Mouse (Mus musculus) thymus, adult 18-20 months (tissue): ENCODE measurements around the gene Krt76.
A peak's percentile ranks its signal among the peaks of the same experiment; 100 is the strongest.

Source experiments
- DNase-seq, 2 experiments: peaks; one replicate each; pipeline ENCODE4 v3.0.0; 2022; ENCODE audit warnings: mixed read lengths in 2 of 2

The Krt76 gene

GRCm38 (mm10) chr15:101859735-101860170 is 33.0 kb downstream of the Krt76 start:
- no peak for DNase-seq

GRCm38 (mm10) chr15:101858673-101859425 is 33.9 kb downstream of the Krt76 start:
- DNase-seq = no peak

GRCm38 (mm10) chr15:101856696-101857095 is 36.0 kb downstream of the Krt76 start:
- DNase-seq = no peak

- no peak for DNase-seq
These were observed 37.0 kb downstream of the Krt76 start for GRCm38 (mm10) chr15:101855732-101856131.

GRCm38 (mm10) chr15:101854294-101854693 is 38.4 kb downstream of the Krt76 start:
- no peak for DNase-seq

- no peak for DNase-seq
These were observed 40.1 kb downstream of the Krt76 start for GRCm38 (mm10) chr15:101852571-101852970.

GRCm38 (mm10) chr15:101850694-101851093 is 42.0 kb downstream of the Krt76 start, which contains the start of gene Krt1:
Gene Krt1, minus strand, starts transcription at chr15:101850794.
- DNase-seq = no peak

- peak in 1 of 2 experiments; percentile 13 for DNase-seq
These were observed 46.7 kb downstream of the Krt76 start for GRCm38 (mm10) chr15:101845971-101846403.

GRCm38 (mm10) chr15:101843192-101843591 is 49.5 kb downstream of the Krt76 start:
- DNase-seq = no peak

- DNase-seq = no peak
These were observed 57.9 kb downstream of the Krt76 start for GRCm38 (mm10) chr15:101834784-101835328.
